Mouse (Mus musculus): Measurements from ENCODE around the gene Bahcc1.

Bahcc1 gene

DNA sequence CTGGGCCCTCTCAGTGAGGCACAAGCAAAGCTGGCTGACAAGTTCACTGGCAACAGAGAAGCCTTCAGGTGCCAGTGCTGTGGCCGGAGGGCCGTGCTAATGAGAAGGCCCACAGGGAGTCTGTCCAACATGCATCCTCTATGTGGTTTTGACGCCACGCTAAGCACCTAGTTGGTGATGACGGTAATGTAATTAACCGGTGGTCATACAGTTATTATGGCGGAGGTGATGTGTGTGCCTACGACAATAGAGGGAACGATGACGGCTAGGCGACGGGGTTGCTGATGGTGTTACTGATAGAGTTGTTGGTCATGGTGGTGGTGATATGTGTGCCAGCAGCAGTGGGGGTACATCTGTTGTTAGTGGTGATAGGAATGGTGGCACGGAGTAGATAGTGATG, 25.2 kb downstream of the Bahcc1 start:
- no peak for DNase-seq (ENCODE audit: inconsistent age in 2 of 2, low spot score in 1 of 2)

DNA sequence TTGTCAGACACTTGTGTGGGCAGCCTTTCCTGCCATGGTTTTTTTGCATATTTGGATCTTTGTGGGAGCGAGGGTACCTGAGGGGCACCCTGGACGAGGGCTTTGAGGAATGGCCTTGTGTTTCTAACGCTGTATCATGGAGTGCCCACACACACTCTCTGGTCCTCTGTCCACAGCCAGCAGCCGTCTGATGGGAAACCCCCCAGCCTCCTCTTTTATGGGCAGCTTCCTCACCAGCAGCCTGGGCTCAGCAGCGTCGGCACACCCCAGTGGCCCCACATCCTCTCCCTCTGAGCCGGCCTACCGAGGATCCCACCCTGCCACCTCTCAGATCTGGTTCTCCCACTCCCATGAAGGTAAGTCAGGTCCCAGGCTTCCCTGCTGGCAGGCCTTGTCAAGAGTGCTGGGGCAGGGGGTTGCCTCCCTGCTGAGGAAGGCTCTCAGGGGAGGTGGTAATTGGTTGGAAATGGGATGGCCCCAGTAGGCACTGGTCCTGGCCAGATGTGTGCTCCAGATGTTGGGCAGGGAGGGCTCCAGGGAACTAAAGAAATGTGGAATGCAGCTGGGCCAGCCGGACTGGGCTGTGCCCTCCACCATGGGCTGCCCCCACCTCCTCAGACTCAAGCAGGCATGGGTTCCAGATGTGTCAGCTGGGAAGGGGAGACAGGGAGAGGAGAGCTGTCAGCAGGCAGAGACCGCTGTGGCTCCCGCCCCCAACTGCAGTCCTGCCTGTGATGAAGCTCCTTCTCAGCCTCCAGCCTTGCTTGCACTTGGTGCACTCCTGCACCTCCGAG, 26.3 kb downstream of the Bahcc1 start:
- DNase-seq (ENCODE audit: inconsistent age in 2 of 2, low spot score in 1 of 2), result no peak

DNA sequence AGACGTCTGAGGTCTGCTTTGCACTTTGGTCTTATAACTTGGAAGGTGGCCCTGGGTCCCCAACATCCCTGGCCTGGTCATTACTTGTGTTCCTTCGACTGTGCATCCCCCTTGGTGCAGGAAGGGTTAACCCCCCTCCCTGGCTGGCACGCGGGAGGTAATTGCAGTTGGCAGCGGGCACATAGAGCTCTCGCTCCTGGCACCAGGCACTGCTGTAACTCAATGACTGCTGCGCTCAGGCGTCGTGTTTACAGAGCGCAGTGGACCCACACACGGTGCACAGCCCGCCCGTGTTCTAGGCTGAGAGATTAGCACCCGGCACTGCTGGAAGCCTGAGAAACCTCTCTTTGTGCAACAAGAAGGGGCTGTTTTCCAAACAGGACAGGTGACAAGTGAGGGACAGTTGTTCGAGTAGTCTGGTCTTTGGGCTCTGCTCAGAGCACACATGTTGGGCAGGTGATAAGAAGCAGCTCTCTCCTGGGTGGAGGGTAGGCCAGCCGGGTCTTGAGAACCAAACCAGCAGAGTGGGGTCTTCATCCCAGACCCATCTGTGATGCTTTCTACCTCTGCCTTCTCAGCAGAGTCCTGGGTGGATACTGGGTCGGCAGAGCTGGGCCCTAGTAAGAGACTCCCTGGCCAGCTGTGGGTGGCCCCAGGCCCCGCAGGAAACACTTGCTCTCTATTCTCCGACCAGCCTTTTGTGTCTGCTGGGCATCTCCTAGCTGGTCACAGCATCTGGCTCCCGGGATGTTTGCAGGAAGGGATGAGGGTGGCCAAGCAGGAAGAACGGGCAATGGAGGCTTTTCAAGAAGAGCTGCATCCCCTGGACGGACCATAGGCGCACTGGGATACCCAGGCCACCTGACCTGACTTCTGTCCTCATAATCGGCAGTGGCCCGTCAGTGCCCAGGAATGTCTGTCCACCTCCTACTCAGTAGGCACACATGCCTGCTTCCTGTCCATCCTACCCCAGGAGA, 27.3 kb downstream of the Bahcc1 start:
- peak in 1 of 2 experiments; percentile 58 for DNase-seq (ENCODE audit: inconsistent age in 2 of 2, low spot score in 1 of 2)

DNA sequence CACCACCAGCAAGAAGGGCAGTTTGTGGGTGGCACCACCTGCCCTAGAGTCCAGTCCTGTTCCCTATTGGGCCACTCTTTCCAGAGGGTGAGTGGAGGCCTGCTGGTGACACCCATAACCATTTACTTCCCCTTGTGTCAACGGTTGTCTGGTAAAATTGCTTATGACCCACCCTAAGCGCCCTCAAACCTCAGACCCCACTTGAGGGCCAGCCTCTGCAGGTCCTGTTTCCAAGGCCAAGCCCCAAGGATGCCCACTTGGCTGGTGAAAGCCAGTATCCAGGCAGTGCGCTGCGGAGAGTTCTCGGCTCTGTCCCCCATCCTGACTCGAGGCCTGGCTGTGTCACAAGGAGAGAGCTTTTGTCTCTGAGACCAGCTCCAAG, 28.0 kb downstream of the Bahcc1 start:
- DNase-seq (ENCODE audit: inconsistent age in 2 of 2, low spot score in 1 of 2), result peak in 1 of 2 experiments; percentile 47

DNA sequence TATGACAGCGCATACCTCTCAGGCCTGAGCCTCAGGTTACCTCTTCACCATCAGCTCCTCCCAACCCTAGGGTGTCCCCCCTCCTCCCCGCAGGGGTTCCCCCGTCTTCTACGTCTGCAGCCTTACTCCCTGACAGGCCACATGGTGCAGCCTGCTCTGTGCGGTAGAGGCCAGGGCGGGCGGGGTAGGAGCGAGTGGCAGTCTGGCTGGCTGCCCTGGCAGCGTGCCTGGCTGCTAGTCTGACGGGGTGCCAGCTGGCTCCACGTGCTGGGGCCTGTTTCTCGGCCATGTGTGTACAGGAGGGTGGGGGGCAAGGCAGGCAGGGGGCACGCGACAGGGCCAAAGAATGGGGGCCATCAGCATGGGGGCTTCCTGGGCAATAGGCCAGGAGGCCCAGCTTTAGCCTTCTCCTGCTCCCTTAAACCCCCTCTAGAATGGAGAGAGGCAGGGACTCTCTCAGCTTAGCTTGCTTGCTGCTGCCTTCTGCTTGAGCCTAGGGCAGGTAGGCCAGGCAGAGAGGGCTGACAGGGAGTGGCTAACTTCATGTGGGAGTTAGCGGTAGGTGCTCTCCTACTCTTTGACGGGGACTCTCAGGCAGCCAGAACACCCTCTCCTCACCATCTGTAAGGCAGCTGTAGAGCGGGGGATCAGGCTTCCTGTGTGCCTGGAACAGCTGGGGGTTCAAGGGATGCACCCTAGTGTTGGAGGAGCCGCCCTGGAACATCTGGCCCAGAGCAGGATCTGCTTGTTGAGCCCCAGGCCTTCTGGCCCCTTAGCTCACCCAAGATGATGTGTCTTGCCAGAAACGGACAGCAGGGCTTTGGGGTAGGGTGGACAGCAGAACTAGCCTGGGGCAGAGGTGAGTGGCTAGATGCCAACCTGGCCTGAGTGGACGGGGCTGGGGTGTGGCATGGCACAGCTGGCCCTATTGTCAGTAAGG, 28.9 kb downstream of the Bahcc1 start:
- DNase-seq (ENCODE audit: inconsistent age in 2 of 2, low spot score in 1 of 2), result peak; percentile 95 to 98

DNA sequence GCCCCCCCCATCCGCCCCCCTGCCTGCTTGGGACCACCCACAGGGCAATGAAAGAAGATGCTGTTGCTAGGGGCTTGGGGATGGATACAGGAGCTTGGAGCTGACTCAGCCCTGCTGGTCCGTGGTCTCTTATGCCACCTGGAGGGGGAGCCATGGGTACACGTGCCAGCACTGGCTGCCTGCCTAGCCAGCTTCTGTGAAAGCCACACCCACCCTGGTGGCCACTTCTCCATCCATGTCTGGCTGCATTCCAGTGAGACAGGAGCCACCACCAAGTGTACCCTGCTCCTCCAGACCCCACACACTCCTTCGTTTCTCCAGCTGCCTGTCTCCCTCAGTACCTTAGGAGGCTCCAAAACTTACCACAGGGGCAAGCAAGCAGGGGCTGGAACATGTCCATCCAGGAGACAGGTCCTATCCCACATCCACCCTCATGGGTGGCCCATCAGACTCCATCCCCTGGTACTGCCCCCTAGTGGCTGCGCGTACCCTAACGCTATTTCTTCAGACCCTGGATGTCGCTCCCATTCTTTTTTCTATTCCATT, 29.7 kb downstream of the Bahcc1 start:
- DNase-seq (ENCODE audit: inconsistent age in 2 of 2, low spot score in 1 of 2), result peak; percentile 78 to 91

DNA sequence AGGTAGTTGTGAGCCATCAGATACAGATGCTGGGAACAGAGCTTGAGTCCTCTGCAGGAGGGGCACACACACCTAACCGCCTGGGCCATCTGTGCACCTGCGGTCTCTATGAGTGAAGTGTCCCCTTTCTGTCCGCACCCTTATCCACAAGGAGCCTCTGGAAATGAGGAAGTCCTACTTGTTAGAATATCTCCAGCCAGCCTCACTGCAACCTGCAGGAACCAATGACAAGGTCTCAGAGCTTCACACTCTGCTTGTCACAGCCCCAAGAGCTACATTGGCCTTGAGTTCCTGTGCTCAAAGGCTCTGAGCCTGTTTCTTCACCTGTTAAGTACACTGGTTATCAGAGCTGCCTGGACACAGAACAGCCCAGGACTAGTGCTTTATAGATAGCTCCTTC, 30.4 kb downstream of the Bahcc1 start:
- no peak for DNase-seq (ENCODE audit: inconsistent age in 2 of 2, low spot score in 1 of 2)

DNA sequence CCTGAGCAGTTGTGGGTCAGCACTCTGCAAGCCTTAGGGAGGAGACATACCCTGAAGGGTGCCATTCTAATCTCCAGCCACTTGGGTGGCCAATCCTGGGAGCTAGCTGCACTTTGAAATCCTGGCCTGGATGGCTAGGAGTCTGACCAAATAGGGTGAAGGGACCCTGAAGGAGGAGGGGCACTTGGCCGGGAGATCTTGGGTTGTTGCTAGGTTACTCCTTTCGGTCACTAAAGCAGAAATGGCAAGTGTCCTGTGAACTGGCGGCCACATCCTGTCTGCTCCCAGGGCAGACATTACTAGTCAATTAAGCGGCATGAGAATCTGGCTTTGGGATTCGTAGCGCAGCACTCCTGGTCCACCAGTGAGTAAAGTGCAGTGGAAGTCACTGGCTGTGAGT, 31.3 kb downstream of the Bahcc1 start:
- no peak for DNase-seq (ENCODE audit: inconsistent age in 2 of 2, low spot score in 1 of 2)

DNA sequence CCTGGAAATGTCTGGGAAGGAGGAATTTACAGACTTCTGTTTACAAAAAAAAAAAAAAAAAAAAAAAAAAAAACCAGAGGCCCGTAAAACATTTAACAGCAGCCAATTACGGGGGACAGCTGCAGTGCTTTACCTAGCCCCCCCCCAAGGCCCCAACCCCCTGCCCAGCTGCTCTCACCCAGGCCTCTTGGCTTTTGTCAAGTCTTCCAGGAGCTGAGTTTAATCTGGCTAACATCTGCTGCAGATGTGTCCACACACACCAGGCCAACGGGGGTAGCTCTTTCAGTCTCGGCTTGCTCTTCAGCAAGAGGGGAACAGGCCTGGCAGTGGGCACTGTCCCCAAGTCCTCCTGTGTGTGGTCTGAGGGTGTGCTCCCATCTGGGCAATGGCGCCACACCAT, 32.7 kb downstream of the Bahcc1 start:
- DNase-seq (ENCODE audit: inconsistent age in 2 of 2, low spot score in 1 of 2), result no peak

DNA sequence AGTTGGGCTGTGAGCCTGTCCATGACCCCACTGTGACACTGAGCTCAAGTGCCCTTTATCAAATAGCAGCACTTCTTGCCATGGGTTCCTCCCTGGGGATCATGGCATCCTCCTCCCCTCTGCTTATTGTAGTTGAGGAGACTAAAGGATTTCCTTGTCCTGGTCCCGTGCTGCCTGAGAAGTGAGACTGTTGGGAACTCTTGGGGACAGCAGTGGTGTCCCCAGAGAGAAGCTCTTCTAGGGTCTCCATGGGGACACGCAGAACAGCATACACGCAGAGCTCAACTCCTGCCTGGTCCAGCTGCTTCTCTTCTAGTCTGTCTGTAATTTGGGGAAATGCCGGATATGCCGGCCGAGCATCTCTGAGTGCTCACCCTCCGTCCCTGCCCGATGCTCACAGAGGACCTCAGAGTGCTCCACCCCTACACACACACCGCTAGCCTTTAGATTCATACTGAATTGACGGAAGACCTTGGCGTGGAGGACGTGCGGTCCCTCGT, 33.6 kb downstream of the Bahcc1 start:
- no peak for DNase-seq (ENCODE audit: inconsistent age in 2 of 2, low spot score in 1 of 2)

DNA sequence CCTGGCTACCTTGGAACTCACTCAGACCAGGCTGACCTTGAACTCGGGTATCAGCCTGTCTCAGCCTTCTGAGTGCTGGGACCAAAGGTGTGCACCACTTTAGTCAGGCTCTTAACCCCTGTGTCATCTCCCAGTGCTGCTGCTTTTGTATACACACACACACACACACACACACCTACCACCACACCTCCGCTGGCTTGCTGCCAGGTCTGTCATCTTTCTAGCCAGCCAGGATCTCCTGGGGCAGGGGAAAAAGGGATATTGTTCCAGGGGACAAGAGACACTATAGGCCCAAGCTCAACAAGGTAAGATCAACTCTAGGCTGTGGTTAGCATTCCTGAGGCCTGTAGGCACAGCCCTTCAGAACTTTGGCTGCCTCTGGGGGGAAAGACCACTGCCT, 34.5 kb downstream of the Bahcc1 start:
- no peak for DNase-seq (ENCODE audit: inconsistent age in 2 of 2, low spot score in 1 of 2)

DNA sequence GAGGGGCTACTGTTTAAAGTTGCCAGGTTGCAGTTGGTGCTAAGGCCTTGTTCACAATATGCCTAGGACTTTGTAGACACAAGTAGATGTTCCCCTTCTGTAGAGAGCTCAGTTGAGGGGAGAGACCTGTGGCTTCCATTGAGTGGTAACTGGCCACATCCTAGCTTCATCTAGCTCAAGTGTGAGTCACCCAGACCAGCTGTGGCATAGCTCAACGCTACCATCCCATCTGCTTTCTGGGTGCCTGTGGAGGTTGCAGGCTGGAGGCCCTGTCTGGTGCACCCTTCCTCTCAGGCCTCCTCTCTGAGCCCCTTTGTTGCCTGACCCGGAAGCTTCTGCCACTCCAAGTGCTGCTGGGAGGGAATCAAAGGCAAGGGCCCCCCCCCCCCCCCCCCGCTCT, 34.9 kb downstream of the Bahcc1 start:
- no peak for DNase-seq (ENCODE audit: inconsistent age in 2 of 2, low spot score in 1 of 2)

DNA sequence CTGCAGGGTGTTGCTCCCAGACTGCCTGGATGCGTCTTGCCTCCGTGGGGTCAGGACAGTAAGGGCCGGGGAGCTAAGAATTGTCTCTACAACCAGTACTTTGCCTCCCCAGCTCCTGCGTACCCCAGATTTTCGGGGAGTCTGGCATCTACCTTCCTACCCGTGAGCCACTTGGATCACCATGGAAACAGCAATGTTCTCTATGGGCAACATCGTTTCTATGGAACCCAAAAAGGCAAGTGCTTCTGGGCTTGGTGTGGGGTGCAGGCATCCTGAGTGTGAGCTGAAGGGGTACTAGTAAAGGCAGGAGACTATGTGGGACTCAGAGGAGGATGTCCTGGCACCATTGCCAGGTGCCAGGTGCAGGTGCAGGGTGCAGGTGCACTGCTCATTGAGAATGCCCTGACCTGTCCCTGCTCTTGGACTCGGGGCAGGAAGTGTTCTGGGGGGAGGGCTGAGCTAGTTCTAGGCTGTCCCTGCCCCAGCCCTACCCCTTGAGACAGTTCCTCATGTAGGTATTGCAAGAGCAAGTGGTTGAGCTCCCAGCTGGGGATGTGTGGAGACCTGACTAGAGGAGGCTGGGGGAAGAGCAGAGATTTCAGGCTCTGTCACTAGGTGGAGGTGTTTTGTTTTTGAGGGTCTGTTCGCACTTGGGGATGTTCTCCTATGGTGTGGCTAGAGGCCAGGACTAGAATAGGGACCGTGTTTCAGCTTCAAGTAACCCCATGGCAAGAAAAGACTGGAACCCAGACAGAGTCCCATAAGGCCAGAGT, 35.6 kb downstream of the Bahcc1 start:
- DNase-seq (ENCODE audit: inconsistent age in 2 of 2, low spot score in 1 of 2), result no peak

DNA sequence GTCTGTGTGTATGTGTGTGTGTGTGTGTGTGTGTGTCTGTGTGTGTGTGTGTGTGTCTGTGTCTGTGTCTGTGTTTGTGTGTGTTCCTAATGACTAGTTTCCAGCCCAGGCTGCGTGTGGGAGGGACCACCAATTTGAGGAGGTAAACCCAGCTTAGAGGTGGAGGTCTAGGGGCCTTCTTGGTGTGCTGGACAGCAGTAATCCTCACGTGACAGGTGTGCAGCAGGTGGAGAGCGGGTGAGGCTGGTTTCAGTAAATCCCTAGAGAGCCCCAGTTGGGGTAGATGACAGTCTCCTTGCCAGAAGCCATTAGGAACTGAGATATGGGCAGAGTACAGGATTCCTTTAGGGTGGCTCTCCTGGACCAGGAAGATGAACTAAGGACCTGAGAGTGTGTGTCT, 36.3 kb downstream of the Bahcc1 start:
- no peak for DNase-seq (ENCODE audit: inconsistent age in 2 of 2, low spot score in 1 of 2)

DNA sequence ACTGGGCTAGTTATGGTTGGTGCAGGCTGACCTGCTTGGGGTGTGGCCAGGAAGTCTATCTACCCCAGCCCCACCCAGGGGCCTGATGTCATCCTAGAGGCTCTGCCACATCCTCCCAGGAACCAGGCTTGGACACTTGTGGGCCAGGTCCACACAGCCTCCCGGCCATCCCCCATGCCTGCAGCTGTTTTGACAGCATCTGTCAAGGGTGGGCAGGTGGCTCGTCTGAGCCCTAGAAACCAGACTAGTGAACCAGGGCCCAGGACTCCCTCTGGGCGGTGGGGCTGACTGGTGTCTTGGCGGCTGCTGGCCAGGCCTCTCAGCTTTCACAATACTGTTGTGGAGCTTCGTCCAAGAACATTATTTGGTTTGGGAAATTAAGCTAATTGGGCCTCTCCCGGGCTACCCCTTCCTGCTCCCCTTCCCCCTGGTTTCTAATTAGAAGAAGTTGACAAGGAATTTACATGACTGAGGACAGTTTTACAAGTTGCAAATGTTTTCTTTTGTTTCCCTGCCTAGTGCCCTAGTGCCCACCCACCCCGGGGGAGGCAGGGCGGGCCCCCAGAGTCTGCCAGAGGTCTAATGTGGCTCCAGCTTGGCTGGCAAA, 36.9 kb downstream of the Bahcc1 start:
- DNase-seq (ENCODE audit: inconsistent age in 2 of 2, low spot score in 1 of 2), result peak in 1 of 2 experiments; percentile 57

DNA sequence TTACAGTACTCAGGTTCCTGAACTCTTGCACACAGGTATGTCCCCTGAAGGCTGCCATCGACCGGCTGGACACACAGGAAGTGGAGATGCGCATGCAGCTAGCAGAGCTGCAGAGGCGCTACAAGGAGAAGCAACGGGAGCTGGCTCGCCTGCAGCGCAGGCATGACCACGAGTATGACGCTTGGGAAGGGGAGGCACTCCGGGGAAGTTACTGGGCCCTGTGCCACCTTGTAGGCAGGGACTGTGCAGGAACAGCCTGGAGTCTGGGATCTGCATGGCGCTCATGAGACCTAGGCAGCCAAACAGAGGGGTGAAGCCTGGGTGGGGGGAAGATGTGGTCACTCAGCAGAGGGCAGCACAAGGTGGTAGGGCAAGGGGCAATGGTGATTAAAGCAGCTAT, 46.6 kb downstream of the Bahcc1 start:
- DNase-seq (ENCODE audit: inconsistent age in 2 of 2, low spot score in 1 of 2), result peak in 1 of 2 experiments; percentile 55

DNA sequence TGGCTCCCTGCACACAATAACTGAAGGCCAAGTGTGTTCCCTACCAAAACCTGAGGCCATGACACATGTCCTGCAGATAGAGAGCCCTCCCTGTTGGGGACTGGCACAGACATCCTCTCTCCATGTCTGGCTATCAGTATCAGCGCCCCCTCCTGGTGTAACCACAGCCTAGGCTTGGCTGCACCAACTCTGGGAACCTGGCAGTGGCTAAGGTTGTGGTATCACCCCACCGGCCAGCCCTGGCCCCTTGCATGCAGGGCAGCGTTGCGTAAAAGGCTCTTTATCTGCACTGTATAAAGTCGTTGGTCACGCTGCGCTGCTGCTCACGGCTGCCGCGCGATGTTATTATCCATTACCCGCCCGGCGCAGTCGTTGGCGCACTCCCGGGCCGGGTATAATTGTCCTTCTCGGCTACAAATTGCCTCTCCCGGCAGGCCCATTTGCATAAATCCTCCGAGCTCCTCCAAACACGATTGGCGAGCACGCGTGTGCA, 47.6 kb downstream of the Bahcc1 start:
- DNase-seq (ENCODE audit: inconsistent age in 2 of 2, low spot score in 1 of 2), result peak; percentile 68 to 87

DNA sequence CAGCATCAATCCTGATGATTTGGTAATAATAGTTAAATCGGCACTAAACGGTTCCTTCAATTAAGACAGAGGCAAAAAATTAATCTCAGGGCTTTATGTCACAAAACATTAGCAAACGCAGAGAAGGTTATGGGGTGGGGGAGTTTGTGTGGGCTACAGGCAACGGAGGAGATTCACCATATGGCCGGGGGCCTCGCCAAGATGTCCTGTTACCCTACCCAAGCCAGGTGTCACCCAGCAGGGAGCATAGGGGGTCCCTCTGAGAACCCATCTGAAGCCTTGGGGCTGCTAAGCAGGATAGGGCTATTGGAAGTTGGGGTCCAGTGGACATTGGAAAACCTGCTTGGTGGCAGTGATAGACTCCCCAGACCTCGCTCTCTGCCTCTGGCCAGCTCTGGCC, 48.0 kb downstream of the Bahcc1 start:
- DNase-seq (ENCODE audit: inconsistent age in 2 of 2, low spot score in 1 of 2), result no peak

DNA sequence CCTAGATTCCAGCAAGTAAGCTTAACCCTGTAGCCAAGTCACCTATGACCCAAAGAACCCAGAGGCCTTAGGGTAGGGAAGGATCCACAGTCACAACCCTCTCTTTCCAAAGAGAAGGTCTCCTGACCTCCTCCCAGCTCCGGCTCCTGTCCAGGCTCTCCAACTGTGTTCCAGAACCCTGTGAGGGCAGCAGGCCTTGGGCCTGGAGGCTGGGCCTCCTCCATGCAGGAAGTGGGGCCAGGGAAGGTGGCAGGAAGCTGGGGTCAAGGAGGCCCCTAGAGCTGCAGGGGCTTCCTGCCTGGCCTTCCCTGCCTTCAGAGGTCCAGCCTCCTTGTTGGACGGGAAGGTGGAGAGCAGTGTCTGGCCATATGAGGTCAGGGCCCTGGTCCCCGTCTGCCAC, 48.5 kb downstream of the Bahcc1 start:
- peak; percentile 57 to 79 for DNase-seq (ENCODE audit: inconsistent age in 2 of 2, low spot score in 1 of 2)
